Mouse (Mus musculus): ENCODE measurements around the gene Scpep1. TPM values are rescaled to one million over a fixed set of nuclear protein-coding genes. Genes with fewer than 3 reads are reported as not detected.
"Not testable (repeated sequence)": the region's sequence is repeated elsewhere in the genome, so short reads cannot be mapped to it uniquely, and the experiment has no call there.

Scpep1 gene
- total RNA-seq, 4 experiments from 2014 or later, result 18.7 to 25.9 (median 22.0) TPM

GRCm38 (mm10) chr11:88931692-88932530 is 23.4 kb downstream of the Scpep1 start:
- no peak for DNase-seq (ENCODE audit: low spot score in 2 of 2)

- DNase-seq (ENCODE audit: low spot score in 2 of 2), result no peak
These were observed 28.7 kb downstream of the Scpep1 start for GRCm38 (mm10) chr11:88926566-88926965.

GRCm38 (mm10) chr11:88909388-88910036 is 45.8 kb downstream of the Scpep1 start:
- DNase-seq (ENCODE audit: low spot score in 2 of 2), result no peak

- DNase-seq (ENCODE audit: low spot score in 2 of 2), result no peak
These were observed 46.6 kb downstream of the Scpep1 start for GRCm38 (mm10) chr11:88908557-88909211.

GRCm38 (mm10) chr11:88907886-88908285 is 47.4 kb downstream of the Scpep1 start:
- DNase-seq (ENCODE audit: low spot score in 2 of 2), result no peak

GRCm38 (mm10) chr11:88905621-88906020 is 49.6 kb downstream of the Scpep1 start:
- no peak for DNase-seq (ENCODE audit: low spot score in 2 of 2)

- DNase-seq (ENCODE audit: low spot score in 2 of 2), result no peak
These were observed 51.2 kb downstream of the Scpep1 start for GRCm38 (mm10) chr11:88904080-88904479.

- no peak for DNase-seq (ENCODE audit: low spot score in 2 of 2)
These were observed 52.5 kb downstream of the Scpep1 start for GRCm38 (mm10) chr11:88902762-88903161.

- no peak for DNase-seq (ENCODE audit: low spot score in 2 of 2)
These were observed 53.9 kb downstream of the Scpep1 start for GRCm38 (mm10) chr11:88901341-88901802.

GRCm38 (mm10) chr11:88899561-88899960 is 55.7 kb downstream of the Scpep1 start:
- no peak for DNase-seq (ENCODE audit: low spot score in 2 of 2)

- DNase-seq (ENCODE audit: low spot score in 2 of 2), result no peak
These were observed 56.9 kb downstream of the Scpep1 start for GRCm38 (mm10) chr11:88898380-88898763.

GRCm38 (mm10) chr11:88897624-88898379 is 57.5 kb downstream of the Scpep1 start:
- DNase-seq (ENCODE audit: low spot score in 2 of 2), result no peak

GRCm38 (mm10) chr11:88895800-88896232 is 59.4 kb downstream of the Scpep1 start:
- DNase-seq (ENCODE audit: low spot score in 2 of 2), result peak; percentile 52 to 75

GRCm38 (mm10) chr11:88895235-88895634 is 60.0 kb downstream of the Scpep1 start:
- DNase-seq (ENCODE audit: low spot score in 2 of 2), result peak in 1 of 2 experiments; percentile 21

- DNase-seq (ENCODE audit: low spot score in 2 of 2), result not testable (repeated sequence)
These were observed 61.0 kb downstream of the Scpep1 start for GRCm38 (mm10) chr11:88894279-88894678.

GRCm38 (mm10) chr11:88893501-88893900 is 61.8 kb downstream of the Scpep1 start:
- peak in 1 of 2 experiments; percentile 28 for DNase-seq (ENCODE audit: low spot score in 2 of 2)

- DNase-seq (ENCODE audit: low spot score in 2 of 2), result peak in 1 of 2 experiments; percentile 37
These were observed 62.5 kb downstream of the Scpep1 start for GRCm38 (mm10) chr11:88892789-88893188.

- peak; percentile 48 to 71 for DNase-seq (ENCODE audit: low spot score in 2 of 2)
These were observed 63.2 kb downstream of the Scpep1 start for GRCm38 (mm10) chr11:88891921-88892561.

- peak in 1 of 2 experiments; percentile 59 for DNase-seq (ENCODE audit: low spot score in 2 of 2)
These were observed 63.8 kb downstream of the Scpep1 start for GRCm38 (mm10) chr11:88891446-88891845.

GRCm38 (mm10) chr11:88890904-88891303 is 64.4 kb downstream of the Scpep1 start:
- DNase-seq (ENCODE audit: low spot score in 2 of 2), result not testable (repeated sequence)

GRCm38 (mm10) chr11:88888996-88889395 is 66.3 kb downstream of the Scpep1 start:
- DNase-seq (ENCODE audit: low spot score in 2 of 2), result no peak

Data from left cerebral cortex, adult 8-10 months (tissue).